8 mouse cellular contexts compared by ENCODE assay signal in the genomic region with DNA sequence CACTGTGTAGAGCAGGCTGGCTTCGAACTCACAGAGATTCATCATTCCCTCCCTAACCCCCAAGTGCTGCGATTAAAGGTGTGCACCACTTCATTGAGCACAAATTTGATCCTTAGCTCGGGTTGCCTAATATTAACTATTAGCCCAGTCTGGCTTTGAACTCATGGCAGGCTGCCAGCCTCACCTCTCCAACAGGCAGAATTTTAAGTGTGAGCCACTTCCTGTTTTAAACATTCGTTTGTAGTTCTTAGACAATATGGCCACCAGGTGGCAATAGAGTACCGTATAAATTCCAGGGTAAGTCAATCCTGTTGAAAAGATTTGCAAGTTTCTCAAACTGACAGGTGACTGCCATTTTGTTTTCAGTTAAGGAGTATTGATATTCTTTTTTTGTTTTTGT. TPM values are rescaled to one million over a fixed set of nuclear protein-coding genes. Genes with fewer than 3 reads are reported as not detected.
A peak's percentile ranks its signal among the peaks of the same experiment; 100 is the strongest.
DNase-seq lines count a peak whose midpoint lies in the region; ATAC-seq lines count a peak whose summit lies in the region.

No protein-coding gene starts in this region.

- ATAC-seq in kidney, embryonic 14.5 days (ENCODE audit: low FRiP score, low TSS enrichment) = no peak
- ATAC-seq in frontal cortex, adult (ENCODE audit: low TSS enrichment) = peak; percentile 52; the same call in 1 of the 2 replicates
- ATAC-seq in intestine, embryonic 14.5 days (replicated peaks; ENCODE audit: low FRiP score, low TSS enrichment, low read depth) = no peak
- ATAC-seq in stomach, embryonic 15.5 days (ENCODE audit: insufficient read depth, low FRiP score, low read depth) = peak; percentile 31; the same call in 1 of the 2 replicates

- DNase-seq in kidney, adult 11 months = peak; percentile 89
- DNase-seq in cerebellum, adult 11 months = peak; percentile 51
- DNase-seq in intestine, embryonic 14.5 days (ENCODE audit: low spot score) = peak; percentile 78
- DNase-seq in left cerebral cortex, postnatal 10 days (ENCODE audit: extremely low spot score in 1 of 2, low spot score in 2 of 2) = peak; percentile 70 to 76
- DNase-seq in monocyte, adult 2 months (ENCODE audit: low read depth in 1 of 2, low spot score in 2 of 2) = peak; percentile 50 to 68

- intact Hi-C loops in left cerebral cortex, postnatal 10 days (cut with DNase I) = loop anchor here (2.0 to 10.0 kb wide), 2 partner anchors 184 to 520 kb away; partner anchors contain the start of gene Brms1l

- peaks cover 3% of the 10 kb centered on the region; the same call in 1 of the 2 replicates for H3K36me3 ChIP-seq in kidney, embryonic 14.5 days (ENCODE audit: control insufficient read depth, insufficient read depth, low read length)
- peaks cover 10% of the 10 kb centered on the region for H3K36me3 ChIP-seq in intestine, embryonic 14.5 days (ENCODE audit: control insufficient read depth, insufficient read depth, low read length)
- no peaks in the 10 kb centered on the region for H3K36me3 ChIP-seq in stomach, embryonic 15.5 days

- no peak overlapping the region for H3K4me3 ChIP-seq in kidney, embryonic 14.5 days (ENCODE audit: low read length)
- H3K4me3 ChIP-seq in intestine, embryonic 14.5 days (ENCODE audit: low read depth, low read length) = no peak overlapping the region
- no peak overlapping the region for H3K4me3 ChIP-seq in stomach, embryonic 15.5 days (replicated peaks)

- H3K4me1 ChIP-seq in kidney, embryonic 14.5 days (ENCODE audit: control insufficient read depth, insufficient read depth, low read length) = no peaks in the 10 kb centered on the region
- no peaks in the 10 kb centered on the region for H3K4me1 ChIP-seq in intestine, embryonic 14.5 days (replicated peaks; ENCODE audit: control insufficient read depth, insufficient read depth, low read length)
- H3K4me1 ChIP-seq in stomach, embryonic 15.5 days = no peaks in the 10 kb centered on the region

- H3K27me3 ChIP-seq in kidney, embryonic 14.5 days (ENCODE audit: control insufficient read depth, insufficient read depth, low read length) = no peaks in the 10 kb centered on the region
- no peaks in the 10 kb centered on the region for H3K27me3 ChIP-seq in intestine, embryonic 14.5 days (replicated peaks; ENCODE audit: control insufficient read depth, insufficient read depth, low read length)
- H3K27me3 ChIP-seq in stomach, embryonic 15.5 days (replicated peaks) = no peaks in the 10 kb centered on the region

- WGBS in kidney, embryonic 14.5 days = 44% methylated on average over 5 of the region's 5 CpGs
- WGBS in intestine, embryonic 14.5 days = 45% methylated on average over 5 of the region's 5 CpGs
- 38% methylated on average over 5 of the region's 5 CpGs for WGBS in stomach, embryonic 15.5 days

- H3K9ac ChIP-seq in kidney, embryonic 14.5 days (ENCODE audit: low read depth, low read length) = no peak overlapping the region
- no peak overlapping the region for H3K9ac ChIP-seq in intestine, embryonic 14.5 days (ENCODE audit: low read length)
- no peak overlapping the region for H3K9ac ChIP-seq in stomach, embryonic 15.5 days

- no peak overlapping the region for H3K4me2 ChIP-seq in kidney, embryonic 14.5 days (replicated peaks; ENCODE audit: low read depth, low read length)
- no peak overlapping the region for H3K4me2 ChIP-seq in intestine, embryonic 14.5 days (ENCODE audit: low read length)
- no peak overlapping the region for H3K4me2 ChIP-seq in stomach, embryonic 15.5 days

- no peaks in the 10 kb centered on the region for H3K9me3 ChIP-seq in kidney, embryonic 14.5 days (ENCODE audit: control insufficient read depth, low read length)
- no peaks in the 10 kb centered on the region for H3K9me3 ChIP-seq in intestine, embryonic 14.5 days (ENCODE audit: control insufficient read depth, low read length)
- H3K9me3 ChIP-seq in stomach, embryonic 15.5 days = no peaks in the 10 kb centered on the region

- no peak overlapping the region for H3K27ac ChIP-seq in kidney, embryonic 14.5 days (ENCODE audit: low read depth, low read length)
- no peak overlapping the region for H3K27ac ChIP-seq in intestine, embryonic 14.5 days (ENCODE audit: low read depth)
- H3K27ac ChIP-seq in stomach, embryonic 15.5 days = no peak overlapping the region

RNA-seq across cellular contexts. Expression of gene Ppp2r3c, which starts 12.4 kb away (rescaled TPM):
- polyA plus RNA-seq in kidney, embryonic 14.5 days (2014; fragmentation: Nextera tagmentation; extraction: Ambion mirVana) = 20.3 and 21.0 TPM in 2 replicates
- 15.6 and 16.2 TPM in 2 replicates for polyA plus RNA-seq in intestine, embryonic 14.5 days (2014; fragmentation: Nextera tagmentation; extraction: Ambion mirVana)
- total RNA-seq in left cerebral cortex, postnatal 10 days (2021) = 10 to 100 TPM; 12.6 to 14.7 TPM
- polyA plus RNA-seq in stomach, embryonic 15.5 days (2015; fragmentation: Nextera tagmentation; extraction: Ambion mirVana) = 9.5 and 11.6 TPM in 2 replicates

RNA-seq across cellular contexts. Expression of gene 1110008L16Rik, which starts 15.8 kb away (rescaled TPM):
- polyA plus RNA-seq in kidney, embryonic 14.5 days (2014; fragmentation: Nextera tagmentation; extraction: Ambion mirVana) = 14.0 and 17.9 TPM in 2 replicates
- polyA plus RNA-seq in intestine, embryonic 14.5 days (2014; fragmentation: Nextera tagmentation; extraction: Ambion mirVana) = 23.0 and 25.9 TPM in 2 replicates
- 1 to 10 TPM; 5.9 to 7.9 TPM for total RNA-seq in left cerebral cortex, postnatal 10 days (2021)
- polyA plus RNA-seq in stomach, embryonic 15.5 days (2015; fragmentation: Nextera tagmentation; extraction: Ambion mirVana) = 22.2 and 23.1 TPM in 2 replicates

Comparison
In these comparisons a context has a peak if more than half of its experiments do, and no peak if none do; other contexts are left out.
1. ATAC-seq: peak in frontal cortex, adult (single experiment) and stomach, embryonic 15.5 days (single experiment); none in kidney, embryonic 14.5 days (single experiment) and intestine, embryonic 14.5 days (single experiment).
2. Peak in every context shown above with its lines, with median percentiles within 50 percentile points of each other: DNase-seq.